Mouse (Mus musculus) ES-E14 (cell line): ENCODE data around the gene 4921524J17Rik. TPM values are rescaled to one million over a fixed set of nuclear protein-coding genes. Genes with fewer than 3 reads are reported as not detected.

Experiments
- DNase-seq: peaks from one replicate; pipeline ENCODE4 v3.0.0-alpha.2; 2013; ENCODE audit warnings: low read depth, low spot score
- H3K27ac ChIP-seq: 2 replicates; pipeline ENCODE4 v1.5.1; 2012; ENCODE audit warnings: low read depth, mild to moderate bottlenecking, low read length, moderate library complexity, mixed read lengths; ENCODE audit not compliant: poor library complexity, insufficient read depth, severe bottlenecking
- H3K36me3 ChIP-seq: 2 replicates; pipeline ENCODE4 v1.6.1; 2012; ENCODE audit warnings: mild to moderate bottlenecking, low read length, moderate library complexity, mixed read lengths; ENCODE audit not compliant: control insufficient read depth, poor library complexity, insufficient read depth, severe bottlenecking
- H3K4me1 ChIP-seq, 2 experiments: fragments of 150-350 bp in 1 of 2; sonication (generic) in 1 of 2; 2 replicates each; pipeline ENCODE4 v1.6.1; 2012; ENCODE audit warnings: low read length in 2 of 2, mild to moderate bottlenecking in 1 of 2, mixed read lengths in 1 of 2; ENCODE audit not compliant: control insufficient read depth in 2 of 2, insufficient read depth in 2 of 2, poor library complexity in 1 of 2
- H3K4me3 ChIP-seq, 2 experiments: fragments of 150-350 bp in 1 of 2; sonication (generic) in 1 of 2; 2 replicates each; pipeline ENCODE4 v1.5.1; 2012; ENCODE audit warnings: low read length in 2 of 2, low read depth in 1 of 2, mild to moderate bottlenecking in 1 of 2, mixed read lengths in 1 of 2; ENCODE audit not compliant: insufficient read depth in 1 of 2, poor library complexity in 1 of 2, severe bottlenecking in 1 of 2
- H3K9ac ChIP-seq: 2 replicates; pipeline ENCODE4 v1.6.1; 2012; ENCODE audit warnings: low read depth, mild to moderate bottlenecking, low read length, mixed read lengths; ENCODE audit not compliant: poor library complexity, insufficient read depth, severe bottlenecking
- H3K9me3 ChIP-seq: fragments of 150-350 bp; sonication (generic); 2 replicates; pipeline ENCODE4 v1.6.1; 2012; ENCODE audit warnings: low read depth, mild to moderate bottlenecking, low read length; ENCODE audit not compliant: control insufficient read depth, insufficient read depth
- CHD2 ChIP-seq: IDR thresholded peaks from 2 replicates; pipeline ENCODE4 v1.6.1; 2014; ENCODE audit warnings: mild to moderate bottlenecking, low read depth, low read length, inconsistent platforms
- HCFC1 ChIP-seq: IDR thresholded peaks from 2 replicates; pipeline ENCODE4 v1.6.1; 2012; ENCODE audit warnings: low read length, inconsistent platforms, borderline replicate concordance; ENCODE audit not compliant: insufficient read depth
- MAFK ChIP-seq: IDR thresholded peaks from 2 replicates; pipeline ENCODE4 v1.6.1; 2014; ENCODE audit warnings: mild to moderate bottlenecking, low read depth, low read length, inconsistent platforms; ENCODE audit not compliant: insufficient read depth
- ZC3H11A ChIP-seq: IDR thresholded peaks from 2 replicates; pipeline ENCODE4 v1.6.1; 2012; ENCODE audit warnings: low read depth, mild to moderate bottlenecking, inconsistent platforms, low read length, borderline replicate concordance
- ZNF384 ChIP-seq: IDR thresholded peaks from 2 replicates; pipeline ENCODE4 v1.6.1; 2012; ENCODE audit warnings: low read depth, low read length, inconsistent platforms
- in situ Hi-C, 2 experiments: fragments of 600-800 bp; cut with MboI; formaldehyde crosslinking; loops; one replicate each; pipeline ENCODE4 v1.15.1; 2025; ENCODE audit warnings: low sequenced_read_pairs in 2 of 2, inconsistent platforms in 1 of 2; ENCODE audit not compliant: unreplicated experiment in 2 of 2
- total RNA-seq: library from RNA; depleted of rRNA; stranded (reverse); fragments of 300-350 nt; gene quantifications from 2 replicates; pipeline ENCODE4 v1.2.3, GENCODE M21; 2012

4921524J17Rik gene
- total RNA-seq, 1 experiment = 19.5 TPM

GRCm38 (mm10) chr8:85373435-85374039 is 59.1 kb downstream of the 4921524J17Rik start:
- Histone ChIP-seq H3K4me3 (no peak overlapping the region), H3K4me1 (no peaks in the 10 kb centered on the region), H3K27ac (no peak overlapping the region), H3K36me3 (no peaks in the 10 kb centered on the region), H3K9ac (no peak overlapping the region), H3K9me3 (no peaks in the 10 kb centered on the region)
- TF ChIP-seq ZNF384 (no peak), HCFC1 (no peak), ZC3H11A (no peak), MAFK (no peak), CHD2 (no peak)
- in situ Hi-C loops = no loop called here
- no peak for DNase-seq

GRCm38 (mm10) chr8:85372465-85372839 is 60.2 kb downstream of the 4921524J17Rik start:
- in situ Hi-C loops = no loop called here
- TF ChIP-seq CHD2 (no peak), ZNF384 (no peak), HCFC1 (no peak), MAFK (no peak), ZC3H11A (no peak)
- H3K9me3 ChIP-seq = no peaks in the 10 kb centered on the region
- H3K27ac ChIP-seq = no peak overlapping the region
- H3K4me3 ChIP-seq = no peak overlapping the region
- H3K36me3 ChIP-seq = no peaks in the 10 kb centered on the region
- no peak overlapping the region for H3K9ac ChIP-seq
- no peaks in the 10 kb centered on the region for H3K4me1 ChIP-seq
- DNase-seq = no peak

- TF ChIP-seq MAFK (no peak), ZNF384 (no peak), ZC3H11A (no peak), CHD2 (no peak), HCFC1 (no peak)
- Histone ChIP-seq H3K27ac (no peak overlapping the region), H3K9me3 (no peaks in the 10 kb centered on the region), H3K4me3 (no peak overlapping the region), H3K4me1 (no peaks in the 10 kb centered on the region), H3K36me3 (no peaks in the 10 kb centered on the region), H3K9ac (no peak overlapping the region)
- no peak for DNase-seq
- in situ Hi-C loops = no loop called here
Observed at GRCm38 (mm10) chr8:85371736-85372464, 60.7 kb downstream of the 4921524J17Rik start.

GRCm38 (mm10) chr8:85365176-85365575 is 67.5 kb downstream of the 4921524J17Rik start:
- in situ Hi-C loops = no loop called here
- H3K4me3 ChIP-seq = peak overlapping the region in 1 of 2 experiments; percentile 10; a peak in 1 of 4 replicates
- TF ChIP-seq CHD2 = no peak
- TF ChIP-seq ZC3H11A = no peak
- TF ChIP-seq MAFK = no peak
- TF ChIP-seq ZNF384 = no peak
- no peak for TF ChIP-seq HCFC1
- no peaks in the 10 kb centered on the region for H3K9me3 ChIP-seq
- no peaks in the 10 kb centered on the region for H3K4me1 ChIP-seq
- DNase-seq = no peak
- H3K36me3 ChIP-seq = no peaks in the 10 kb centered on the region
- no peak overlapping the region for H3K27ac ChIP-seq
- no peak overlapping the region for H3K9ac ChIP-seq

- Histone ChIP-seq H3K27ac (no peak overlapping the region), H3K36me3 (no peaks in the 10 kb centered on the region), H3K9ac (no peak overlapping the region), H3K9me3 (no peaks in the 10 kb centered on the region), H3K4me3 (peak overlapping the region in 1 of 2 experiments; percentile 10; a peak in 1 of 4 replicates), H3K4me1 (no peaks in the 10 kb centered on the region)
- TF ChIP-seq MAFK = no peak
- no peak for TF ChIP-seq ZC3H11A
- no peak for TF ChIP-seq ZNF384
- TF ChIP-seq HCFC1 = no peak
- TF ChIP-seq CHD2 = no peak
- in situ Hi-C loops = no loop called here
- DNase-seq = no peak
Observed at GRCm38 (mm10) chr8:85364628-85365027, 68.0 kb downstream of the 4921524J17Rik start.
